Mouse (Mus musculus) ES-Bruce4 (cell line): ENCODE results near the gene Macrod2.

Experiments used
- CTCF ChIP-seq: IDR thresholded peaks from one replicate; pipeline ENCODE4 v1.8.1; 2011; ENCODE audit warnings: low read depth, low read length
- POLR2A ChIP-seq: IDR thresholded peaks from one replicate; pipeline ENCODE4 v1.8.1; 2011; ENCODE audit warnings: low read length; ENCODE audit not compliant: insufficient read depth

DNA sequence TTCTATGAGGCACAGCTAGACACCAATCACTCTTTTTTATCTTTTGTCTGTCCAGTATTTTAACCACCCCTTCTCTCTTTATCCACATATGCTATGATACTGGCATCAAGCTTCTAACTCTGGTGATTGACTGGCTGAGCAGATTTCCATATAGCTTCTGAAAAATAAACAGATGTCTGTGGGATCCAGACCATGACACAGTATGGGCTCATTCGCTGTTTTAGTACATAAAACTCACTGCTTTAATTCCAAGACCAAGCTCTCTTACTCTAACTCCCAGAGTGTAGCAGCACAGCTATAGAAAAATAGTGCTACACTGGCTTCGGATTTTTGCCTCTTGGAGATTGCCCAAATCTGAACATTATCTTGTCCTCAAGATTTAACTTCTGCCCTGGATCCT lies 1540.0 kb downstream of the Macrod2 start:
- TF ChIP-seq CTCF (no peak), POLR2A (no peak)
